In the genomic region with DNA sequence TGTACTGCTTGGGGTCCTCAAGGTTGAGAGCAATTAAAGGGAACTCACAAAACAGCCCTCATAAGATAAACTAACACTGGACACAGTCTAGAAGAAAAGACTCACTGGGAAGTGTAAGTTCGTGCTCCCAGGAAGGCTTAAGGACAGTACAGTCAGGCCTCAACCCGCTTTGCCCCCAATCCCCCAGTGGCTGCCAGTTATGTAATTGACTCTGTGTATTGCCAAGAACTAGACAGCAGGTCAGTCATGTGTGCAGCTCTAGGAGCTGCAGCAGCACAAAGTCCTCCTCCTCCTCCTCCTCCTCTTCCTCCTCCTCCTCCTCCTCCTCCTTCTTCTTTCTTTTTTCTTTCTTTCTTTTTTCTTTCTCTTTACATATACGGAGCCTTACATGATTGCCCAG, we compare ENCODE assay signal across 16 mouse cellular contexts.
DNase-seq lines count a peak whose midpoint lies in the region; ATAC-seq lines count a peak whose summit lies in the region.
"Had no signal": no experiment of that assay in that cellular context is flagged by ENCODE, and none has a peak within 500 bp of the region (broad histone marks: within the 10 kb centered on the region; RNA-seq: fewer than 3 reads in every experiment).

No protein-coding gene starts in this region.

- H3K9me3 ChIP-seq in kidney, embryonic 15.5 days (replicated peaks): no peaks in the 10 kb centered on the region
- no peaks in the 10 kb centered on the region for H3K9me3 ChIP-seq in midbrain, embryonic 13.5 days
- H3K9me3 ChIP-seq: forebrain, embryonic 13.5 days; hindbrain, embryonic 13.5 days had no signal

- ATAC-seq in kidney, embryonic 15.5 days (replicated peaks; ENCODE audit: low FRiP score): no peak
- ATAC-seq in midbrain, embryonic 13.5 days: no peak
- ATAC-seq: forebrain, embryonic 13.5 days; inflammation-experienced regulatory T-cells, adult 6 months had no signal

- no peak overlapping the region for H3K4me2 ChIP-seq in kidney, embryonic 15.5 days
- H3K4me2 ChIP-seq in midbrain, embryonic 13.5 days (replicated peaks): no peak overlapping the region
- H3K4me2 ChIP-seq: forebrain, embryonic 13.5 days; hindbrain, embryonic 13.5 days had no signal

- 69% methylated on average over 3 of the region's 3 CpGs for WGBS in kidney, embryonic 15.5 days
- WGBS in midbrain, embryonic 13.5 days: 63% methylated on average over 3 of the region's 3 CpGs

- no peaks in the 10 kb centered on the region for H3K36me3 ChIP-seq in kidney, embryonic 15.5 days
- no peaks in the 10 kb centered on the region for H3K36me3 ChIP-seq in midbrain, embryonic 13.5 days
- H3K36me3 ChIP-seq: hindbrain, embryonic 13.5 days had no signal

- no peak overlapping the region for H3K27ac ChIP-seq in kidney, embryonic 15.5 days
- no peak overlapping the region for H3K27ac ChIP-seq in midbrain, embryonic 13.5 days
- H3K27ac ChIP-seq: forebrain, embryonic 13.5 days; hindbrain, embryonic 13.5 days had no signal

- no peak overlapping the region for H3K9ac ChIP-seq in kidney, embryonic 15.5 days
- no peak overlapping the region for H3K9ac ChIP-seq in midbrain, embryonic 13.5 days (replicated peaks)
- H3K9ac ChIP-seq: forebrain, embryonic 13.5 days; hindbrain, embryonic 13.5 days had no signal

- no peaks in the 10 kb centered on the region for H3K27me3 ChIP-seq in kidney, embryonic 15.5 days
- no peaks in the 10 kb centered on the region for H3K27me3 ChIP-seq in midbrain, embryonic 13.5 days
- H3K27me3 ChIP-seq: forebrain, embryonic 13.5 days; hindbrain, embryonic 13.5 days had no signal

- peak; percentile 5 to 8 for DNase-seq in cerebellum, postnatal 14 days
- DNase-seq in cerebellum, postnatal 25 days: no peak
- DNase-seq in kidney, adult 9 months: peak; percentile 80
- DNase-seq in adrenal gland, postnatal 10 days: peak; percentile 66
- DNase-seq in kidney, postnatal 36 days: peak; percentile 55 to 73
- DNase-seq: cerebellum, adult 11 months; cerebellum, postnatal 36 days; gastrocnemius, postnatal 36 days; lung, postnatal 4 days; thymus, adult 18-20 months; thymus, postnatal 4 days had no signal

- no peak overlapping the region for H3K4me3 ChIP-seq in kidney, embryonic 15.5 days (replicated peaks)
- no peak overlapping the region for H3K4me3 ChIP-seq in midbrain, embryonic 13.5 days (replicated peaks)
- H3K4me3 ChIP-seq: forebrain, embryonic 13.5 days; hindbrain, embryonic 13.5 days had no signal

- no peaks in the 10 kb centered on the region for H3K4me1 ChIP-seq in kidney, embryonic 15.5 days
- no peaks in the 10 kb centered on the region for H3K4me1 ChIP-seq in midbrain, embryonic 13.5 days (replicated peaks)
- H3K4me1 ChIP-seq: forebrain, embryonic 13.5 days; hindbrain, embryonic 13.5 days had no signal

Comparison
In these comparisons a context has a peak if more than half of its experiments do, and no peak if none do; other contexts are left out.
1. DNase-seq: peak in cerebellum, postnatal 14 days (2 of 2), kidney, adult 9 months (single experiment), adrenal gland, postnatal 10 days (single experiment) and kidney, postnatal 36 days (2 of 2); none in cerebellum, postnatal 25 days (0 of 2).